12 mouse cellular contexts compared by ENCODE assay signal in genomic region chr4:80047956-80048355, GRCm38 (mm10).
A peak's percentile ranks its signal among the peaks of the same experiment; 100 is the strongest.
DNase-seq lines count a peak whose midpoint lies in the region; TF ChIP-seq lines count a peak whose summit lies in the region.
"Had no signal": no experiment of that assay in that cellular context is flagged by ENCODE, and none has a peak within 500 bp of the region (broad histone marks: within the 10 kb centered on the region; RNA-seq: fewer than 3 reads in every experiment).

No protein-coding gene starts in this region.

- no peak overlapping the region for H3K4me3 ChIP-seq in midbrain, embryonic 10.5 days
- H3K4me3 ChIP-seq in thymus, adult 2 months (ENCODE audit: control insufficient read depth, insufficient read depth, low read length), result no peak overlapping the region
- H3K4me3 ChIP-seq: heart, embryonic 10.5 days; hindbrain, embryonic 12.5 days had no signal

- H3K4me1 ChIP-seq in midbrain, embryonic 10.5 days, result no peaks in the 10 kb centered on the region
- no peaks in the 10 kb centered on the region for H3K4me1 ChIP-seq in thymus, adult 2 months (replicated peaks; ENCODE audit: control insufficient read depth, insufficient read depth, low read length)
- H3K4me1 ChIP-seq: heart, embryonic 10.5 days; hindbrain, embryonic 12.5 days had no signal

- TF ChIP-seq CTCF in brain, embryonic 14.5 days (IDR thresholded peaks at IDR 0.05; ENCODE audit: borderline replicate concordance, extremely low read depth, insufficient read depth, insufficient read length), result no peak
- TF ChIP-seq CTCF in thymus, adult 2 months (IDR thresholded peaks at IDR 0.05; ENCODE audit: borderline replicate concordance, control insufficient read depth, extremely low read depth, insufficient read depth, low read length, poor library complexity), result no peak

- intact Hi-C loops in left cerebral cortex, postnatal 36 days (cut with DNase I), result no loop called here

- H3K9me3 ChIP-seq in midbrain, embryonic 10.5 days (replicated peaks), result no peaks in the 10 kb centered on the region
- H3K9me3 ChIP-seq: heart, embryonic 10.5 days; hindbrain, embryonic 12.5 days had no signal

- no peak overlapping the region for H3K27ac ChIP-seq in midbrain, embryonic 10.5 days (replicated peaks)
- H3K27ac ChIP-seq in thymus, adult 2 months (ENCODE audit: control insufficient read depth, insufficient read depth, low read length), result no peak overlapping the region
- H3K27ac ChIP-seq: heart, embryonic 10.5 days; hindbrain, embryonic 12.5 days; liver, embryonic 14.5 days had no signal

- H3K36me3 ChIP-seq in midbrain, embryonic 10.5 days, result no peaks in the 10 kb centered on the region
- no peaks in the 10 kb centered on the region for H3K36me3 ChIP-seq in thymus, adult 2 months (ENCODE audit: control insufficient read depth, insufficient read depth, low read length)
- H3K36me3 ChIP-seq: heart, embryonic 10.5 days; hindbrain, embryonic 12.5 days had no signal

- TF ChIP-seq POLR2A in brain, embryonic 14.5 days (IDR thresholded peaks at IDR 0.05; ENCODE audit: borderline replicate concordance, extremely low read depth, insufficient read depth, insufficient read length, poor library complexity, severe bottlenecking), result no peak
- TF ChIP-seq POLR2A in thymus, adult 2 months (IDR thresholded peaks at IDR 0.05; ENCODE audit: control insufficient read depth, extremely low read depth, insufficient read depth, low read length, poor library complexity), result no peak

- H3K27me3 ChIP-seq in midbrain, embryonic 10.5 days (ENCODE audit: low read depth, poor library complexity, severe bottlenecking), result no peaks in the 10 kb centered on the region
- no peaks in the 10 kb centered on the region for H3K27me3 ChIP-seq in thymus, adult 2 months (ENCODE audit: control insufficient read depth, insufficient read depth, low read length)
- H3K27me3 ChIP-seq: hindbrain, embryonic 12.5 days had no signal

- DNase-seq in cerebellum, postnatal 14 days, result peak; percentile 68 to 76
- no peak for DNase-seq in cerebellum, adult 8-10 months
- peak; percentile 79 for DNase-seq in brain, embryonic 14.5 days (ENCODE audit: low read depth)
- DNase-seq in layer of hippocampus, adult 8-10 months (ENCODE audit: low spot score in 2 of 2), result peak; percentile 80 to 81
- DNase-seq in left cerebral cortex, postnatal 36 days (ENCODE audit: low spot score in 2 of 2), result peak; percentile 53 to 73
- no peak for DNase-seq in adrenal gland, adult 2 months
- DNase-seq in midbrain, embryonic 10.5 days (ENCODE audit: low spot score), result no peak
- no peak for DNase-seq in thymus, adult 2 months
- DNase-seq: kidney, postnatal 10 days had no signal

- 88% methylated on average over 6 of the region's 6 CpGs for WGBS in midbrain, embryonic 10.5 days
- WGBS in thymus, adult 2 months, result 85% methylated on average over 6 of the region's 6 CpGs

Comparison
In these comparisons a context has a peak if more than half of its experiments do, and no peak if none do; other contexts are left out.
1. DNase-seq: peak in cerebellum, postnatal 14 days (2 of 2), brain, embryonic 14.5 days (single experiment), layer of hippocampus, adult 8-10 months (2 of 2) and left cerebral cortex, postnatal 36 days (2 of 2); none in cerebellum, adult 8-10 months (single experiment), adrenal gland, adult 2 months (single experiment), midbrain, embryonic 10.5 days (single experiment) and thymus, adult 2 months (single experiment).